Mouse (Mus musculus): ENCODE measurements around the gene Rdx.

Gene Rdx

DNA sequence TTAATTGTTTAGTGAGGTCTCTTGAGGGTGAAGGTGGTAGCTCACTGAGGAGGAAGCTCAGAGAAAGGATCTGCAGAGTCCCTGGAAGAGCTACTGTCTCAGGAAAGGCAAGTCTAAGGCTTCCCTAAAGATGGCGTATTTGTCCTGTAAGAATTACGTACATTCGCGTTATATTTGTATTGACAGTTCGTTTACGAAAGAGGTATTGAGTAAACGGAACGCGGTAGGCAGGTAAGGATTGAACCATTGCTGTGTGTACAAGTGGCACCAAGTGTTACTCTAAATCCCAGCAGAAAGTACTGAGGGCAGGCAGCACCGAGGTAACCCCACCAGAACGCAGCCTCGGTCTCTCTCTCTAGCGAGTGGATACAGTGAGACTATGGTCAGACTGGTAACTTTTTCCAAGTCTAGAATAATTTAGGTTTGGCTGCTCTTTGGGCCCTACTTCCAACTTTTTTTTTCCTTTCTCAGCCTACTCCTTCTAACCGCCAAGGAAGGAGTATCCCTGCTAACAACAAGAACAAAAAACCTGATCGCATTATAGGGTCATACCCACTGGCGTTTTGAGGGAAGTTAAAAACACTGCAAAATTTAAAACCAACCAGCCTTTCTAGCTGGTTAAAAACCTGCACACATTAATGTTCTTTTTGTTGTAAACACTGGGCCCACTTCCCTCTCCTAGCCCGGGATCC, at the start of gene Rdx:
TSS of gene Rdx (plus strand) at position 45 of the 692 bp plus-strand sequence.
- peak; percentile 14 to 61 for DNase-seq (ENCODE audit: low spot score in 2 of 2)

DNA sequence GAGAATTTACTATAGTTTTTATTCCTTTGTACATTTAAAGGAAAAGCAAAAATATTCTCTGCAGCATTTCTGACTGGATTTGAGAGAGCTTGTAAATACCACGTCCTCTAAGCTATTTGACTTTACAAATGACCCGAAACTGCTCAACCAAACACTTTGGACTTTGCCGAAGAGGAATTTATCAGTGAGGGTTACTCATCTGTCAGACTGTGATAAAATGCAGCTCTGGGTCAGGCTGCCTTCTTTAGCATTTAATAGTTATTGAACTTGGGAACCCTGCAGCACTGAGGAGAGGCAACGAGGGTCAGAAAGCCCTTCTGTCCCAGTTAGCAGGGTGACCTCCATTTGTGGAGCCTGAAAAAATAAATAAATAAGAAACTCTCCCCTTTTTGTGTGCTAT, 43.5 kb upstream of the Rdx start:
- no peak for DNase-seq (ENCODE audit: low spot score in 2 of 2)

DNA sequence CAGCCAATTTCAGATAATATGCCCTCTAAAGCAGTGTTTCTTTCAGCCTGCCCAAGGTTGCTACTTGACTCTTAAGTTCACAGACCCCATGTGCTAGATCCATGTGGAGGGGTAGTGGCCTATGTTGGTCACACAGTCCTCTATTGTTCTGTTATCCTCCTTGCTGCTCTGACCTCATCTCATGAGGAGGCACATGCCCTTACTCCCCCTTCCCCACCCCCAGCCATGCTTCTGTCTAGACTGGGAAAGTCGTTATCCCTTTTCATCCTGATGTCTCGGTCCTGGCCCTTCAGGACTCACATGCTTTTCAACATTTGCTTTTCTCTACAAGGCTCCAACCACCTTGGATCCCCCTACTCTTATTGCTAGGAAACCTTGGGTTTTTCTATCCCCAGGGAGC, 39.6 kb upstream of the Rdx start:
- DNase-seq (ENCODE audit: low spot score in 2 of 2), result no peak

DNA sequence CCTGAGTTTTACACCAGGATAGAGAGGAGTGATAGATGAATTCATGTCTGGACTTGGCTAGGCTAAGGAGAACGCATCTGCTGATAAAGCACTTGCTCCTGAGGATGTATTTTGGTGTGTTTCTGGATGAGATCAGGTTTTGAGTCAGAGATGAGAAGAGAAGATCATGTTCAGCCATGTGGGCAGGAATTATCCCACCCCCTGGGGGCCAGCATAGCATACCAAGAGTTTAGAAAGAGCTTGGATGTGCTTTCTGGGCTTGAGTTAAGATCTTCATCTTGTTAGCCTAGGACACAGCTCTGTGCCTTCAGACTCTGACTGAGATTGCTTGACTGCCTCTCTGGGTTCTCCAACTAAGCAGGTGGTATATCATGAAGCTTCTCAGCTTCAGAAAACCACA, 38.5 kb upstream of the Rdx start:
- no peak for DNase-seq (ENCODE audit: low spot score in 2 of 2)

DNA sequence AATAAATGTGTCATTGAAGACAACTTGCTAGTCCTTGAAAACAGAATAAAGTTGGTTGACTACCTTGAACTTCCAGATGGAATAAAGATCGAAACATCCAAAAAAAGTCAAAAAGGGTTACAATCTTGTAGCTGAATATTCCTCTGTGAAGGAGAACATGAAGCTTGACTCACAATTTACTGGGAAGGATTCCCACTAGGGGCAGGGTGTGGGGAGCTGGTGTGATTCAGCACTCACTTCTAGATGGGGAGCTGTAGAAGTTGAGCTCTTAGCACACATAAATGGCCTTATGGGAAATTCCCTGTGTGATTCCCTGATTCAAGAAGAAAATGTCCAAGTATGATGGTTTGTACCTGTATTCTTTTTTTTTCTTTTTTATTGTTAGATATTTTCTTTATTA, 34.7 kb upstream of the Rdx start:
- no peak for DNase-seq (ENCODE audit: low spot score in 2 of 2)

DNA sequence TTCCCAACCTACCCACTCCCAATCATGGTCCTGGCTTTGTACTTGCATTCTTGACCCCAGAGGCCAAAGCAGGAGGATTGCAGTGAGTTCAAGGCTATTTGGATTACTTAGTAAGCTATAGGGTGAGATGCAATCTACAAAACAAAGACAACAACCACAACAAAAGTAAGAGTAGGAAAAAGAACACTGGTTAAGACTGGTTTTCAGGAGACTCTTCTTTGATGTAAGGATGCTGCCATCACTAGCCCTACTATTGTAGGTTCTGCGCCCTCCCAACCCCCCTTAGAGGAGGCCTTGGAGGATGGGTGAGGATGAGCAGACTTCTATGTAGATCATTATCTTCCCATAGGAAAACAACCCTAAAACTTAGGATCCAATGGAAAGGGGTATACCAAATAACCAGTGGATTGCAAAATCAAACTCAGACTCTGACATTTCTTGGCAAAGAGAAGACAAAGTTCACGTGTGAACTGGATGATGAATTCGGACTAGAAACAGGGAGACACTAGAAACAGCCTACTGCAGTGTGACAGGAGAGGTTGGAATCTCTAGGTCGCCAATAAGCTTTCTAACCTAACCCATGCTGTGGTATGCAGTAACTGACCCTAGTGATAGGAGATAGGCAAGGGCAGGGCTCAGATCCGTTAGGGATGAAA, 34.1 kb upstream of the Rdx start:
- no peak for DNase-seq (ENCODE audit: low spot score in 2 of 2)

DNA sequence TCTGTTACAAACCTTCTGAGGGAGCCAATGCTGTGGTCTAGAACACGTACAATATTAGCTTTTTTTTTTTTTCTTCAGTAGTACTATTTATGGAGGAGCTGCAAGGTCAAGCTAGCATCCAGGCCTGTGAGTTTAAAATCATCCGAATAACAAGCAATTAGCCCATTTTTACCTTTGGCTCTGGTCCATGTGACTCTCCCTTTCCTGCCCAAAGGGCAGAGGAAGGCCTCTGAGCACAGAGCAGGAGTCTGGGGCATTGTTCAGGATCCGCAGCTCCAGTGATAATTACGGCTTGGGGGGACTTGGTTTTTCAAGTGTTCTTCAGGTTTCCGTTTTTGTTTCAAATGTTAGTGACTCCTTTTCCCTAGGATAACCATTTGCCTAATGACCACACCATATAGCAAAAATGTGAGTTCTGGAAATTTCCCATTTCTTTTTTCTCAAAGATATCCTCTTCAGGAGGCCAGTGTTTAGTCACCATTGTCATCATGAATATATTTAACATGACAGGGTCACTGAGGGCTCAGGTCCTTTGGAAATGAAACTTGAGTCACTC, 33.0 kb upstream of the Rdx start:
- DNase-seq (ENCODE audit: low spot score in 2 of 2), result no peak

DNA sequence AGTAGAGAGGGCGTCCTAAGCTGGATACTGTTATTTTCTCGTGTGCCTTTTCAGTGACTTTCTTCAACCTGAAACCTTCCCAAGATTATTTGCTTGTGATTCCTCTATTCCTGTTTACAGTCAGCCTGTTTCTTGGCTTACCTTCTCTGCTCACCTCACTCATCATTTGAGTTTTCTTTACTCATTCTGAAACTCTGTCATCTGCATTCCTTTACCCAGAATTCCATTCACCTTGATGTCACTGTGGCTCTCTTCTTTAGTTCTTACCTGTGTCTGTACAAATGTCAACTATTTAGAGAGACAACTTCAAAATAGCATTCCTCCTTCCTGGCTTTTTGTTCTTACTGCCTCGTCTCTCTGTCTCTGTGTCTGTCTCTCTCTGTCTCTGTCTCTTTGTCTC, 29.9 kb upstream of the Rdx start:
- DNase-seq (ENCODE audit: low spot score in 2 of 2), result no peak

DNA sequence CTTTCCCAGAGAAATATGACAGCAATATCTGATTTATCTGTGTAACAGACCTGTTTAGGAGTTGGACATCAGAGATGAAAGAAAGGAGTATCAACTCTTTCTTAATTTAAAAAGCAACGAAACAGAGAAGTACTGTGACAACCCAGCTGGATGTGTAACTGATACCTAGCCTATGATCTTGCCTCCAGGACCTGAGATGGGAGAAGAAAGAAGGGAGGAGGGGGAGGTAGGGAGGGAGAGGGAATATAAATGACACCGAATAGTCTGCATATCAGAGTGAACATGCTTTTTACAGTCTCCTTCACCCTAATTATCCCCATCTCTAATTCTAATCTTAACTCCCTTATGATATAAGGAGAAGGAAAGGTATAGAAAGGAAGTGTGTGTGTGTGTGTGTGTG, 29.1 kb upstream of the Rdx start:
- DNase-seq (ENCODE audit: low spot score in 2 of 2), result no peak

DNA sequence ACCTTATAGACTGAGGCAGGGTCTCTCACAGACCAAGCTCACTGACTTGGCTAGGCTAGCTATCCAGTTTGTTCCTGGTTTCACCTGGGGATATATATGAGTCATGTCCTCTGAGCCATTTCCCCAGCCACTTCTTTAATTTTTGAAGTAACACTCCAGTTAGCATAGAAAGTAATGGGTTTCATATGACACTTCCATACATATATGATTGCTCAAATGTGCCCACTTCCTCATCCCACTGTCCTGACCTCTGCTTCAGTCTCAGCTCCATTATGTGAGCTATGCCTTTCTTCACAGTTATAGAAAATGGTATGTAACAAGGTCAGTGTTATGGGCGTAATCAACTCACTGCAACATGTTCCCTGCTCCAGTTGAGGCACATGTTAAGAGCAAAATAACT, 28.5 kb upstream of the Rdx start:
- no peak for DNase-seq (ENCODE audit: low spot score in 2 of 2)

DNA sequence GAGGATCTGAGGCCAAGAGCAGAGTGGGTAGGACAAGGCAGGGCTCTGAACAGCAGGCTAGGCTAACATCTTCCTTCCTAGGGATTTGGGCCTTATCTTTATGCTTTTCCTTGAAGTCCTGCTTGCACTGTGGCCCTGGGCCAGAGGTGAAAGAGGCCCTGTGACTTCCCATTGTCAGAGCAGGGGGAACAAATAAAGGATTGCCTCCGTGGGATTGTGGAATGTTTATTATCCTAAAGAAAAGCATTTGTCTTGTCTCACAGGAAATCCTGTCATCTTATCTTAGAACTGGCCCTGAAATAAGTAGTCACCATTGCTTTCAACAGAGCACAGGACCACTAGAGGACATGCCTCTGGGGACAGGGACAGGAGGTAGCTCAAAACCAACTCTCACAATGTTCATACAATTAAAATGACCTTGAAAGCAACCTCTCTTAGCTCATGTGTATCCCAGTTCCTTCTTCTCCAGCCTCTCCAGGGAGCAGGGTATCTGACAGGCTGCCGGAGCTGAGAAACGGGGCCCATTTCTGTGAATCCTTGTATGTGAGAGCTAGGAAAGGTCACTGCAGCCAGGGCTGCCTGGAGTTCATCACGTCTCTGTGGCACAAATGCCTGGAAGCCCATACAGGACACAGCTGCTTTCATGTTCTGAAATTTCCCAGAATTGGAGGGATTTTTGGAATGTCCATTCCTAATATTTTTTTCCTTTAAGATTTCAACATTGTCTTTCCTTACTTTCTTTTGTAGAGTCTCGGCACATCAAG, 19.5 kb upstream of the Rdx start:
- DNase-seq (ENCODE audit: low spot score in 2 of 2), result no peak

DNA sequence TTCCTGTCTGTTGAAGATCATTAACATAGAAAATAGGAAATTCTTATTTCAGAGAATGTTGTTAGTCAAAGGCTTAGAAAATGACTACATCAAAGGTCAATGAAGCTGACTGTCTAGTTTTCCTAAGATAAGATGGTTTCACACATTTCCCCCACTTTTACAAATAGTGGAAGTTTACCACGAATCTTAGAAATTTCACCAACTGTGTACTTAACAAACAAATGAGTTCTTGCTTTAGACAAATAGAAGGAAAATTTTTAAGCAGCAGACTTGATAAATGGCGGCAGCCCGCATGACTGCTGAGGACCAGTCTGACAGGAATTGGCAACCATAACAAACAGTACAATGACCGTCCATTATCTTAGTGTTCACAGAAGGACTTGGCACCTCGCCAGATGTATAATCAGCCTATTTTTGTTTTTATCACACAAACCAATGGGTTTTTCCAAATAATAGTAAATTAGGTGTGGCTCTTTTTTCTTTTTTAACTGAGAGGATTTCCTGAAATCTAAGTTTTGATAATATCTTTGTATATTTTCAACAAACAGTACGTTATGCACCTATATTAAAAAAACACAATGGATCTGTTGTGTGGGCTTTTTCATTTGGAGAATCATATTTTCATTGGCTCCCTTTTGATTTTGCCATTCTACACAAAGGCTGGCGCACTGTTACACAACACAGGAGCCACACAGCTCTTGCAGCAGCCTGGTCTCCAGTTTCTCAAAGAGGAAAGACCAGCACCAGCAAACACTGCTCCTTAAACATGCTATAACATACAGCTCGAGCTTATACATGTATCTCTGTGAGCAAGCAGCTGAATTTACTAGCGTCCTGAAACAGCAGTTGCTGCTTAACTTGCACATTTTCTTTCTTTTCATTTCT, 18.2 kb upstream of the Rdx start:
- DNase-seq (ENCODE audit: low spot score in 2 of 2), result no peak

DNA sequence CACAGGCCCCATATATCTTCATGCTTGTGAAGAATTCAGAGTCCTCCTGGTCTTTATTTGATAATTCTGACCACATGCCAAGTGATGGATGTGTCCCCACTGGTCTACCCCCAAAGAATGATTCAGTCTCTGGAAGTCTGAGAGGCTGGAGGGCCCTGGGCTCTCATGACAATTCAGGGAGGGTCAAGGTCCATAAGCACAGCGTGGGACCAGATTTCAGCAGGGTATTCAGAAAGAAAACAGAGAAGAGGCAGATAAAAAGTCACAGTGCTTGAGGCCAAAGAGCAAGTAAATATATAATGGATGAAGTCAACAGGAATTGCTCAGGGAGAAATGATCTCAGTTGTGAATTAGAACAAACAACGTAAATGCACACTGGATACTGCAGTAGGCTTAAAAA, 15.5 kb upstream of the Rdx start:
- no peak for DNase-seq (ENCODE audit: low spot score in 2 of 2)

DNA sequence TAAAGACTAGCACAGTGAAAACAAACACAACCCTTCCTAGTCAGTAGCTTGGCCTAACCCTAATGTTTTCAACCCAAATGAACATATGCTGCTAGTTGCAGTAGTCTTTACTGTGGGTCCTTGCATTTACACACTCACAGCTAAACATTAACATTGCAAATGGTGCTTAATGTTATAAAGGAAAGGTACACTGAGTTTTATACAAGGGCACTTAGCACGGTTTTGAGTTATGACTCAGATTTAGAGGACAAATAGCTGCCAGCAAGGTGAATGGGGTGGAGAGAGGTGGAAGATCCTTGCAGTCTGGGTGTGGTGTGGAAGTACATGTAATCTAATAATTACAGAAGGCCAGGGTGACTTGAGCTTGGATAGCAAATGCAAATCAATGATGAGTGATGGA, 9.5 kb upstream of the Rdx start:
- DNase-seq (ENCODE audit: low spot score in 2 of 2), result no peak

DNA sequence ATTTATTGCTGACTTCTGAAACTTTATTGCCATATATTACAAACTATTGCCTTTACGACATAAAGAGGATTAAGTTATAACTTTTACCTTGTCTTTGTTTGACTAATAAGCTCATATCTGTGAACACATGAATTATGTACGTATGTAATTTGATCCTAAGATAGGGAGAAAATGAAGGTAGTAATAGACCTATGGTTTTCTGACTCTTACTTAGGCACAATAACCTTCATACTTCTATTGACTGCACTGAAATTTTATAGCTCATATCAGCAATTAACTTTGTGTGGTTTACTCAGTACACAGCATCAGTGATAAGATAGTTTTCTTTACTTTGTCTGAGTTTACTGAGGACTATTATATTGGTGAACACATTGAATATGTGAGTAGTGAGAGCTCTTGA, 5.3 kb upstream of the Rdx start:
- DNase-seq (ENCODE audit: low spot score in 2 of 2), result no peak

DNA sequence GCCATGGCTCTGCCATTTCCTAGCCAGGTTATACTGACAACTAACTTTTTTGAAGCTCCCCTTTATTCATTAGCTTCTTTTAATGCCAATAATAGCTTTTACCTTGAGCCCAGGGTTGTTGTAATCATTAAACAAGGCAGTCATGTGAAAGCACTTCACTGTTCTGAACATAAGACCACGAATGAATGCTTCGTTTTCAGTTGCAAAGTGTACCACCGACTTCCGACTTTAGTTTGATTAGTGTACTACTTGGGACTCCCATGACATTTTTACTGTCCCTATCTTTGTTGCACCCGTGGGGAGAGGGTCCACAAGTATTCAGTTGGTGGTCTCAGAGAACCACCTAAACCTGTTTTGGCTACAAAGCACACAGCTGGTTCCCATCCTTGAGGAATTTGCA, 287 bp upstream of the Rdx start:
- no peak for DNase-seq (ENCODE audit: low spot score in 2 of 2)

DNA sequence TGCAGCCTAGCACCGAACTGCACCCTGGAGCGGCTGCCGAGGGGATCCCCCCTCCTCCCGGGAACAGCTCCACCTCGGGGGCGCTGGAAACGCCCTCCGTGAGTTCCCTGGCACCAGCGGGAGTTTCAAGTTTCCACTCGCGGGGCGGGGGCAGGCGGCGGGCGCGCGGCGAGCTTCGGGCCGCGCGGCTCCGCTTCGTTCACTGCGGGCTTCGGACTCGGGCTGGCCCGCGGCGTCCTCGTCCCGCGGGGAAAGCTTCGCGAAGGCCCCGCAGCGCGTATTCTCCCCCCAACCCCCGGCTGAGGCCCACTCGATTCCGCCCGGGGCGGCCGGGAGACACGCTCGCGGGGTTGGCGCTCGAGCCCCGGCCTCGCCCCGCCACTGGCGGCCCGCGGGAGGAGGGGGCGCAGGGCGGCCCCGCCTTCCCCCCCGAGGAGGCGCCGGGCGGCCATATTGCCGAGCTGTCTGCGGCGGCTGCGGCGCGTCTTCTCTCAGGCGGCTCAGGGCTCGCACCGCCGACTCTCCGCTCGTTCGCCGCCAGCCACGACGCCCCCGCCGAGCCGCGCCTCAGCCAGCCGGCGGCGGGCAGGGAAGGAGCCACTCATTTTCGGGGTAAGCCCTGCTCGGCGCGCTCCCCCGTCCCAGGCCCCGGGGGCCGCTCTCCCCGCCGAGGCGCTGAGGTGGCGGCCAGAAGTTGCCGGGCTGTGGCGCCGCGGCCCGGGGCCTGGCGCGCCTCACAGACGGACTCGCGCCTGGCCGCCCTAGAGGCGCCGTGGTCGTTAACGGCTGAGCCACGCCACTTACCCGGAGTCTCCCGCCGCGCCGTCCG, 1.1 kb downstream of the Rdx start:
- peak; percentile 75 to 90 for DNase-seq (ENCODE audit: low spot score in 2 of 2)

DNA sequence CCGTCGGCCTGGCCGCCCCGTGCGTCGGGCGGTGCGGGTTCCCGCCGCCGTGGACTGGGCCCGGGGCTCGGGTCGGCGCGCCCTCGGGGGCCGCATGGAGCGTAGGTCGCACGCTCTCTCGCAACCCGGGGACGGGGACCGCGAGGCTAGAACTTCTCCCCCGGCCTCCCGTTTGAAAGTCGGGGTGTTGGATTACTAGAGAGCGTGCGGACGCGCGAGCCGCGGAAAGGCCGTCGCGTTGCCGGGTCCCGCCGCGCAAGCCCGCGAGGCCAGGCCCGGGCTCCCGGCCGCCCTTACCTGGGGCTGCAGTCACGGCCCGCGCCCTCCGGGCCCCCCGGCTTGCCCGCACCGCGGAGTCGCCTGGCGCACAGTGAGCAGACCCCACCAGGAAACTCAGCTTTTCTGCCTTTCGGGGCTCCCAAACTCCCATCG, 1.7 kb downstream of the Rdx start:
- peak; percentile 54 to 80 for DNase-seq (ENCODE audit: low spot score in 2 of 2)

DNA sequence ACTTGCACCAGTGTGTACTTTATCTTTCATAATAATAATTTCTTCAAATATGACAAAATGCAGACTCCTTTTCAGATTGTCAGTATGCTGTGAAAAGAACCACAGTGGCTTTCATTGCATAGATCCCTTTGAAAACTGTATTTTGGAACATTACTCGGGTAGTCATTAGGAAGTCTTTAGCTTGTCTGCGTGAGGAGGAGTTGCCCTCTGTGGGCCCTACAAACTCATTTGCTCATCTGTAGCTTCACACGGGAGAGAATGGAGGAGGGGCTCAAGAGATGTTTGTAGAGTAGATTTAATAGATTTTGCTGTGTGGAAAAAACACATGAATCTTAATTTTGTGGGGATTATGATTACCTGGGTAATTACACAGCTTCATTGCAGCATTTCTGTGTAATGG, 2.6 kb downstream of the Rdx start:
- no peak for DNase-seq (ENCODE audit: low spot score in 2 of 2)

DNA sequence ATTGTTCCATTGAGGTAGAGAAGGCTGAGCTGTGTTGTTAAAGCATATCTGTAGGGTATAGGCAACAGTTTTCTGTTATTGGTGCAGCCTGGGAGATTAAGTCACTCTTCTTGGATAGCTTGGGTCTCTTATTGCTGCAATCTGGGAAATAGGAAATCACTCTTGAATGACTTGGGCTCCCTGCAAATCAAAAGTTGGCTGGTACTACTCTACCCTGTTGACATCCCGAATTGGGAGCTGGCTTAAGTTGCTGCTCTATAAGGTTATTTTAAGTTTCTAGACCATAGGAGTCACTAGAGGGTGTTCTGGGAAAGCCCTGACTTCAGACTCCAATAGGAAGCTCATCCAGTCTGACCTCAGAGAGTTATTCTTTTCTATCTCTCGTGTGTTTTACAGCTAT, 3.4 kb downstream of the Rdx start:
- no peak for DNase-seq (ENCODE audit: low spot score in 2 of 2)

DNA sequence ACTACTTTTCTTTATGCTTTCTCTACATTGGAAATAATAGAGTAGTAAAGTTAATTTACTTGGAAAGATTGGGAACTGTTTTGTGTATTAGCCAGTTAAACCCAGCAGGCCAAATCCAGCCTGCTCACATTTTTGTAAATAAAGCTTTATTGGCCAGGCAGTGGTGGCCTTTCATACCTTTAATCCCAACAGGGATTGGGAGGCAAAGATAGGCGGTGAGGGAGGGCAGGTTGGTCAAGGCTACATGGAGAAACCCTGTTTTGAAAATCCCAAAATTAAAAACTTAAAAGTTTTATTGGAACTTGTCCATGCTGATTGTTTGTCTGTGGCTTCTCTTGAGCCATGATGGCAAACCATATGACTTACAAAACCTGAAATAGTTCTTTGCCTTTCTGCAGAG, 5.2 kb downstream of the Rdx start:
- no peak for DNase-seq (ENCODE audit: low spot score in 2 of 2)

All from spleen, postnatal 4 days (tissue).